Mouse (Mus musculus) neutrophil, adult 5-6 weeks (primary cell): Measurements from ENCODE around the gene Tbc1d10c. TPM values are rescaled to one million over a fixed set of nuclear protein-coding genes. Genes with fewer than 3 reads are reported as not detected.
"Not testable (repeated sequence)": the region's sequence is repeated elsewhere in the genome, so short reads cannot be mapped to it uniquely, and the experiment has no call there.

Experiments used
- ATAC-seq: fragments of 151-379, 151-347 bp; 2 replicates; pipeline ENCODE4 v1.8.0; 2017; ENCODE audit warnings: mild to moderate bottlenecking, moderate TSS enrichment; ENCODE audit not compliant: insufficient number of reproducible peaks, poor library complexity, low FRiP score, severe bottlenecking; ENCODE audit errors: extremely low read depth
- total RNA-seq: library from RNA; stranded (forward); fragments of 200-1000 nt; gene quantifications from 2 replicates; pipeline ENCODE4 v1.2.3, GENCODE M21; 2017

Gene Tbc1d10c
- total RNA-seq, 1 experiment from 2014 or later = 231 TPM

GRCm38 (mm10) chr19:4135229-4135962 lies 55.7 kb downstream of the Tbc1d10c start:
- not testable (repeated sequence) for ATAC-seq

GRCm38 (mm10) chr19:4134354-4134753 lies 56.7 kb downstream of the Tbc1d10c start:
- ATAC-seq = no peak

Other genes with a start within 250 kb of the Tbc1d10c start
- not detected in 2 replicates for gene Aldh3b3, start 232.6 kb downstream of the Tbc1d10c start, total RNA-seq
- gene Aldh3b2, start 219.0 kb downstream of the Tbc1d10c start, total RNA-seq = 0.25 TPM in 1 of 2 replicates, not detected in the other
- not detected in 2 replicates for gene Acy3, start 204.7 kb downstream of the Tbc1d10c start, total RNA-seq
- not detected in 2 replicates for gene Tbx10, start 198.5 kb downstream of the Tbc1d10c start, total RNA-seq
- 7.0 and 15.5 TPM in 2 replicates for gene Nudt8, start 190.7 kb downstream of the Tbc1d10c start, total RNA-seq
- 6.2 and 7.5 TPM in 2 replicates for gene Gm49405, start 190.7 kb downstream of the Tbc1d10c start, total RNA-seq
- 4.0 and 7.2 TPM in 2 replicates for gene Doc2g, start 188.0 kb downstream of the Tbc1d10c start, total RNA-seq
- gene Ndufv1, start 178.5 kb downstream of the Tbc1d10c start, total RNA-seq = 63.9 and 64.6 TPM in 2 replicates
- 53.2 and 68.1 TPM in 2 replicates for gene Gstp1, start 153.3 kb downstream of the Tbc1d10c start, total RNA-seq
- gene Gstp2, start 145.3 kb downstream of the Tbc1d10c start, total RNA-seq = 1.4 TPM in 1 of 2 replicates, not detected in the other
- gene Gstp3, start 131.7 kb downstream of the Tbc1d10c start, total RNA-seq = 22.6 and 23.6 TPM in 2 replicates
- gene Cabp2, start 109.7 kb downstream of the Tbc1d10c start, total RNA-seq = not detected in 2 replicates
- 202 and 205 TPM in 2 replicates for gene Cdk2ap2, start 94.1 kb downstream of the Tbc1d10c start, total RNA-seq
- gene Pitpnm1, start 91.3 kb downstream of the Tbc1d10c start, total RNA-seq = 115 and 132 TPM in 2 replicates
- gene Aip, start 65.4 kb downstream of the Tbc1d10c start, total RNA-seq = 53.9 and 61.6 TPM in 2 replicates
- gene Gpr152, start 51.5 kb downstream of the Tbc1d10c start, total RNA-seq = 0.12 and 0.23 TPM in 2 replicates
- 0.25 and 0.93 TPM in 2 replicates for gene Cabp4, start 47.3 kb downstream of the Tbc1d10c start, total RNA-seq
- gene Coro1b, start 42.7 kb downstream of the Tbc1d10c start, total RNA-seq = 134 and 152 TPM in 2 replicates
- gene Ptprcap, start 37.7 kb downstream of the Tbc1d10c start, total RNA-seq = 227 and 252 TPM in 2 replicates
- 34.0 and 45.2 TPM in 2 replicates for gene Rps6kb2, start 27.9 kb downstream of the Tbc1d10c start, total RNA-seq
- 95.9 and 99.3 TPM in 2 replicates for gene Carns1, start 15.8 kb downstream of the Tbc1d10c start, total RNA-seq
- 535 and 541 TPM in 2 replicates for gene Ppp1ca, start 781 bp upstream of the Tbc1d10c start, total RNA-seq
- 35.1 and 44.3 TPM in 2 replicates for gene Rad9a, start 10.4 kb upstream of the Tbc1d10c start, total RNA-seq
- gene Clcf1, start 23.0 kb upstream of the Tbc1d10c start, total RNA-seq = 52.0 and 61.9 TPM in 2 replicates
- not detected in 2 replicates for gene AC109138.7, start 23.1 kb upstream of the Tbc1d10c start, total RNA-seq
- 228 and 251 TPM in 2 replicates for gene Pold4, start 40.6 kb upstream of the Tbc1d10c start, total RNA-seq
- 48.0 and 59.8 TPM in 2 replicates for gene Ssh3, start 77.9 kb upstream of the Tbc1d10c start, total RNA-seq
- 36.3 and 49.8 TPM in 2 replicates for gene Ankrd13d, start 91.9 kb upstream of the Tbc1d10c start, total RNA-seq
- gene Grk2, start 114.9 kb upstream of the Tbc1d10c start, total RNA-seq = 692 and 849 TPM in 2 replicates
- 205 and 210 TPM in 2 replicates for gene Kdm2a, start 207.0 kb upstream of the Tbc1d10c start, total RNA-seq
- not detected in 2 replicates for gene Rhod, start 248.1 kb upstream of the Tbc1d10c start, total RNA-seq